Mouse (Mus musculus) gastrocnemius, adult 18-20 months (tissue): ENCODE results near the gene Dgkg. TPM values are rescaled to one million over a fixed set of nuclear protein-coding genes. Genes with fewer than 3 reads are reported as not detected.

Experiments
- DNase-seq: peaks from one replicate; pipeline ENCODE4 v3.0.0; 2021; ENCODE audit warnings: low spot score
- total RNA-seq, 2 experiments: library from RNA; stranded (reverse); gene quantifications; 2 replicates each; pipeline ENCODE4 v1.2.3; 2021

The Dgkg gene
- total RNA-seq, 2 experiments from 2014 or later = 0.43 to 0.55 TPM

DNA sequence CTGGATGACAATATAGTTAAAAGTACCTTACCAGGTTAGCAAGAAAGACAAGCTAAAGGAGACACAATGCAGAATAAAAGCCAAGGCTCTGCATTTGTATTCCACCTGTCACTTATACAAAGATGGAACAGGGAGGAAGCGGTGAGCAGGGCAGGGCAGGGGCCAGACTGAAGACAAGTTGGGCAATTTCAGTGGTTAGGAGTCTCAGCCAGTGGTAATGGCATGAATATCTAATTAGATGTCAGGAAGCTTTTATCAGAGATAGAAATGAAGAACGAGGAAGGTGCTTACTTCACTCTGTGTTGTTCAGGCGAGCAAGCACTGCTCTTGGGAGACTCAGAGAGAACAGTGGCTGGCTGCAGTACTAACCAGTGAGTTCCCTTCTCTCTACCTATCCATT lies 5.8 kb downstream of the Dgkg start:
- DNase-seq = no peak

GRCm38 (mm10) chr16:22645256-22645655 lies 11.8 kb downstream of the Dgkg start:
- no peak for DNase-seq

DNA sequence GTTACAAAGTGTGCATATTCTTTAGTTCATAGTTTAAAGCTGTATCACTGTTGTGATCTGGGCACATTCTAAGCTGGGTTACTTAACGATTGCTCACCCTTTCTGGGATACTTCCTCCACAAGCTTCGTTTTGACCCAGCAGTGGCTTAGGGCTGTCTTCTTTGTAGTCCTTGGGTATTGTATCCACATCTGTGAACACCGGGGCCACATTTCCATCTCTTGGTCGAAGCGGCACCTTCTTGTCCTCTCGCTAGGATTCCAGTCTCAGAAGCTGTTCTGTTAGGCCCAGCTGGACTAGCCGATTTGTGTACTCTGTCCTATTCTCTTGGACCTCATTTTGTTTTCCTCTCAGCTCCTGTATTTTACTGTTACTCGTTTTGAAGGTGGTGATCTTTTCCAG lies 13.6 kb downstream of the Dgkg start:
- DNase-seq = no peak

GRCm38 (mm10) chr16:22642953-22643352 lies 14.1 kb downstream of the Dgkg start:
- DNase-seq = no peak

DNA sequence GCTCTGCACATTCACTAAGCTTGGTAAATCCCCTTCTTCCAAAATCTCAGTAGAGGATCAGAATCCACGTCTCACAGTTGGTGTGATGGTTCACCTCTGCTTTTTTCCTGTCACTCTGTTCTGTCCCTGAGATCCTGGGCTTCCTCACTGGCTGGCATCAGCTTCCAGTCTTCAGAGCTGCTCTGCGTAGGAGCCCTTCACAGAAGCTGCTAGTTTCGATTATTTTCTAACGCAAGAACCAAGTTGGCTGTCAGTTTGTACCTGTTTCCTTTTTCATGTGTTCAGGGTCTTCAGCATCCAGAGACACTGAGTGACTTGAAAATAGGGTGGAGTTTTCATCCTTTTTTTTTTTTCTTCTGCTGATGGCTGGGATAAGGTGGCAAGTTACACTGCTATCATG lies 15.0 kb downstream of the Dgkg start:
- no peak for DNase-seq

GRCm38 (mm10) chr16:22641588-22641987 lies 15.4 kb downstream of the Dgkg start:
- DNase-seq = no peak

GRCm38 (mm10) chr16:22637311-22637710 lies 19.7 kb downstream of the Dgkg start:
- DNase-seq = no peak

- DNase-seq = no peak
Measured at GRCm38 (mm10) chr16:22635706-22636105, 21.3 kb downstream of the Dgkg start.

GRCm38 (mm10) chr16:22633063-22633462 lies 24.0 kb downstream of the Dgkg start:
- DNase-seq = no peak

- DNase-seq = no peak
Measured at GRCm38 (mm10) chr16:22630351-22630750, 26.7 kb downstream of the Dgkg start.

GRCm38 (mm10) chr16:22629900-22630299 lies 27.1 kb downstream of the Dgkg start:
- no peak for DNase-seq

DNA sequence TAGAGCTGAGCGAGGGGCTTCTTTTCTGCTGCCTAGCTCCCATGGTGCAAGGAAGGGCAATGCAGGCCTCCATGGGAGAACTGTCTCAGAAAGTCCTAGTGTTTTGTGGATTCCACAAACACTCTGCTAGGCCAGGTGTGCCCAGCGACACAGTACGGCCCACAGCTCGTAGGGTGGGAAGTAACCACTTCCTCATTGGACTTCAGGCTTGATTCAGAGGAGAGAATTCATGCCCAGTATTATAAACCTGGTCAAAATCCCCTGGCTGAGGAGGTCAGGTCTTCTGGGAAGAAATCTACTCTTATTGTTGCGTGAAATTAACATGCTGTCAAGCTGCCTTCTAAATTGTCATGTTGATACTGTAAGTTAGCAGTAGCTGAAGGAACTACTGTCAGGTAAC lies 31.0 kb downstream of the Dgkg start:
- DNase-seq = no peak

GRCm38 (mm10) chr16:22625412-22625811 lies 31.6 kb downstream of the Dgkg start:
- DNase-seq = no peak

DNA sequence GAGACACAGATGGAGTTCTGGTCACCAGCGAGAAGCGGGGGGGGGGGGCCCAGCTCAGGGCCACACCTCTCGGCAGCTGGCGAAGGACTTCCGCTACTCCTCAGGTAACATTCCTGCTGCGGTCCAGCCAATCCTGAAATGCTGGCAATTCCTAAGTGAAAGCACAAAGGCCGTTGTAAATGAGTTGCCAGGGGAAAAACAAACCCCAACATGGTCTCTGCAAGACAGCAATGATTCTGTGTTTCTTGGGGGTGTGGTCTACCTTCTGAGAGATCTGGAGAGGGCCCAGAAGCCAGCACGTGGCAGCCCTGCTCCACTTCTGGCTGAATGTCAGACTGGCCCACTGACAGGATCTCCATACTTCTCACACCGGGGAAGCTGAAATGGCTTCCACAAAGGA lies 34.7 kb downstream of the Dgkg start:
- no peak for DNase-seq

DNA sequence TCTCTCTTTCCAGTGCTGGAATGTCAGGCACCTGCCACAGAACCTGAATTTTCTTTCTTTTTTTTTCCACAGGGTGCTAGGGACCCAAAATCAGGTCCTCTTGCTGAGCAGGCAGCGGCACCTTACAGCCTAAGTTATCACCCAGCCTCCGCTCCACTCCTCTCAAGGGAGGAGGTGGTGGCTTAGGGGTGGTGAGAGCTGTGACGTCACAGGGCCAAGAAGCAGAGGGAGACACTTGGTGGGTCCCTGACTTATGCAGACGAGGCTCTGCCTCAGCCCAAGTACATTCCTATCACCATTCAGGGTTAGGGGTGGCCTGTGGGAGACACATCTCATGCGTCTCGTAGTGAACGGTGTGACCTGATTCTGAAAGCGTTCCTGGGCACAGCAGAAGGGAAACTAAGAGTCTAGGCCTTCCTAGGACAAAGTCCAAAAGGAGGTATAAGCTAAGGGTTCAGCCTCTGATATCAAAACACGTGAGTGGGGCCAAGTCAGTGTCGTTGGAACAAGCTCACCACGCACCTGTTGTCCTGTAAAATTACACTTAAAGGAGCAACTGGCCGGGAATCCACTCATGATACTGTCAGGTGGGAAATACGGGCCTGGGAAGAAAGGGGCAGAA lies 35.6 kb downstream of the Dgkg start:
- no peak for DNase-seq

DNA sequence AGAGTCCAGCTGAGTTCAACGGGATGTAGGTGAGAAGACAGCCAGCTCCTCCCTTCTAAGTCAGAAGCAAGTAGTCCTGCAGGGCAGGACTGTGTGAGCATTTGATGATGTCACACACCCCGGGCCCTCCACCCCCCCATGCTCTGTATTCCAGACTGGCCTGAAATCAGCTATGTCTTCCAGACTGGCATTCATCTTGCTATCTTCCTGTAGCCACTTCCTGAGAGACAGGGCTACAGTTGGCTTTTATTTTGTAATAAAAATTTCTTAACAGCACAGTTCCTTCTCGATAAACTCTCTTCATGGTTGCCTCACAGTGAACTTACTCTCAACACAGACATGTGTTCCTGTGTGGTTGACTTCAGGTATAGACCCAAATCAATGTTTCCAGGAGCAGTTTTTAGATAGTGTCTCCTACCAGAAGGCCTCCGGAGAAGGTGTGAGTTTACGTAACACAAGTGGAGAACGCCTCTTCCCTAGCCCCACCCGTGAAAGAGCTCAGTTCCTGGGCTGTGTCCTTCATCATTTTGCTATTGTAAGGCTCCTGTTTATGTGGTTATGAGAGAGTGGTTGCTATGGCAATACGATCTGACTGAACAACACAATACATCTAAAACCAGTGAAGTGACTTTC lies 38.5 kb downstream of the Dgkg start:
- no peak for DNase-seq

DNA sequence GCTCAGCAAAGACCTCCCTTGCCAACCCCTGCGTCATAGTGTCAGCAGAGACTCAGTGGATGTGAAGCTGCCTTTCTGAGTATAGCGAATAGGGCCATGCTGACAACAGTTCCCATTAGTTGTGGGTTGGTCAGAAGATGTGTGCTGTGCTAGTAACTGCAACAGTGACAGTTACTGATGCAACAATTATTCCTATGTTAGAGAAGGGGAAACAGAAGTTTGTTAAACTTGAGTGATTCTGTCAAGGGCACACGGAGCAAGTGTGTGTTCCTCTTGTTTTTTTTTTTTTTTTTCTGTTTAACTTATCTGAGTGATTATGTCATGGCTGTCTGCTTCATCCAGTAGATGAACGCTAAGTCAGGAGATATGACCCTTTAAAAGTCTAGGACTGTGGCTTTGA lies 41.2 kb downstream of the Dgkg start:
- no peak for DNase-seq

GRCm38 (mm10) chr16:22613186-22614073 lies 43.6 kb downstream of the Dgkg start:
- DNase-seq = no peak

DNA sequence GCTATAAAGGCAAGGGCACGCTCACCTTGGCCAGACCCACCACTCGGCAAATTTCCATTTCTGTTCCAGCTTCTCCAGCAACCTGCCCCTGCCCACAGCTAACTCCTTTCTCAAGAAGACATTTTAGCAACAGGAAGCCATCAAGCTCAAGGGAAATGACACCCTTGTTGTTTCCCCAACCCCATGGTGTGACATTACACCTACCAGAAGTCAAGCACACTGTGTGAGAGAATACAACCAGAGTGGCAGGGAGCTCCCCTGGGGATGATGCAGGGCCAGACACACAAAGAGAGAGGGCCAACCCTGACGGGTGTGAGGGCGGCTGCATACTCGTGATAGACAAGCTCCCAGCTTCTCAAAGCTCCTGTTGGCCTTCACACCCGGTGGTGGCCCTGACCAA lies 49.0 kb downstream of the Dgkg start:
- no peak for DNase-seq

- DNase-seq = no peak
Measured at GRCm38 (mm10) chr16:22606989-22607388, 50.0 kb downstream of the Dgkg start.

- no peak for DNase-seq
Measured at GRCm38 (mm10) chr16:22602399-22602798, 54.6 kb downstream of the Dgkg start.

DNA sequence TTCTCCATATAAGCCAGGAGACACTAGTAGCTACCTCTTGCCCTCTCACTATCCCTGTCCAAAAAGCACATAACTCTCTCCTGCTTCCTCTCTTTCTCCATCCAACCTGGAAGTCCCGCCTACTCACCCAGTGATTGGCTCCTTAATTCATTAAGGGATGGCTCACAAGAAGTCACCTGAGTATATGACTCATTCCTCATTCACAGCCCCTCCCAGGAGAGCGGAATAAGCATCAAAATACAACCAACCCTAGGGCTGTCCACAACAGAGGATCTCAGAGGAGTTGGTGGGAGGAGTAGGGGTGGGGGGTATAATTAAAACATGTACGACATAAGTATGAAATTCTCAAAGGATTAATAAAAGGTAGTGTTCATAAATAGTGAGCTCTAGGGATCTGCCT lies 55.3 kb downstream of the Dgkg start:
- no peak for DNase-seq
